Mouse (Mus musculus) gastrocnemius, postnatal 14 days (tissue): ENCODE measurements around the gene Tfap4. TPM values are rescaled to one million over a fixed set of nuclear protein-coding genes. Genes with fewer than 3 reads are reported as not detected.

Source experiments
- DNase-seq: peaks from one replicate; pipeline ENCODE4 v3.0.0; 2021; ENCODE audit warnings: mixed read lengths
- intact Hi-C: fragments of 180-260 bp; cut with DNase I; formaldehyde crosslinking; loops from one replicate; pipeline ENCODE4 v1.15.1; 2025; ENCODE audit warnings: low total_unique reads
- total RNA-seq, 2 experiments: library from RNA; stranded (reverse); gene quantifications; 2 replicates each; pipeline ENCODE4 v1.2.3; 2021

The Tfap4 gene
- total RNA-seq, 2 experiments from 2014 or later: 4.1 to 4.4 TPM

- DNase-seq: peak; percentile 36
- intact Hi-C loops: loop anchor here (10.0 kb wide), 1 partner anchor 107 kb away; no protein-coding TSS in a partner anchor
These were observed 61.7 kb downstream of the Tfap4 start for GRCm38 (mm10) chr16:4497762-4498607.

GRCm38 (mm10) chr16:4496470-4496869 is 63.2 kb downstream of the Tfap4 start:
- no peak for DNase-seq
- intact Hi-C loops: loop anchor here (10.0 kb wide), 1 partner anchor 108 kb away; no protein-coding TSS in a partner anchor

DNA sequence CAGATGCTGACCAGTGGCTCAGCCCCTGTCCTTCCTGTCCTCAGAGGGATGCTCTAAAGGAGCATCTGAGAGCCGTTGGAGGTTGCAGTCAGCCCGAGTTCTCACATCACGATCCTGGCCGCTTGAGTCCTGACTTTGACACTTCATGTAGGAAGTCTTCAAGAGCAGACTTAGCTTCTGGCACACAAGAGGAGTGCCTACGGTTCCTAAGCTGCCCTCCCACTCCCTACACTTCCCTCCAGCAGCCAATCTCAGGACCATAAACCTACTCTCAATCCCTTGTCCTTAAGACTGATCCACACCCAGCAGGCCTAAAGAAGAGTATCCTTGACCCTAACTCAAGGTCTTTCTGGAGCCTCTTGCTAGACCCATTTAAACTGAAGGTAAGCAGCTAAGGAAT is 63.8 kb downstream of the Tfap4 start:
- intact Hi-C loops: loop anchor here (10.0 kb wide), 1 partner anchor 109 kb away; no protein-coding TSS in a partner anchor
- DNase-seq: no peak

Other genes with a start within 250 kb of the Tfap4 start
- 10 to 100 TPM; 22.3 to 22.7 TPM for gene Adcy9, start 139.4 kb downstream of the Tfap4 start, total RNA-seq
- 1,000 to 10,000 TPM; 1,512 to 1,606 TPM for gene Srl, start 18.0 kb downstream of the Tfap4 start, total RNA-seq
- 10 to 100 TPM; 11.8 to 15.2 TPM for gene Glis2, start 34.9 kb upstream of the Tfap4 start, total RNA-seq
- gene Pam16, start 65.1 kb upstream of the Tfap4 start, total RNA-seq: 10 to 100 TPM; 68.0 to 74.9 TPM
- gene Vasn, start 80.1 kb upstream of the Tfap4 start, total RNA-seq: 1 to 10 TPM; 7.6 to 8.4 TPM
- 100 to 1,000 TPM in 1 of 2 experiments, 10 to 100 TPM in 1; 88.0 to 100 TPM for gene Dnaja3, start 80.1 kb upstream of the Tfap4 start, total RNA-seq
- gene Coro7, start 119.9 kb upstream of the Tfap4 start, total RNA-seq: 10 to 100 TPM; 13.9 to 17.8 TPM
- gene Nmral1, start 159.5 kb upstream of the Tfap4 start, total RNA-seq: 1 to 10 TPM; 4.5 to 5.2 TPM
- gene Hmox2, start 166.5 kb upstream of the Tfap4 start, total RNA-seq: 10 to 100 TPM; 41.8 to 44.5 TPM
- 10 to 100 TPM; 61.9 to 62.7 TPM for gene Cdip1, start 230.4 kb upstream of the Tfap4 start, total RNA-seq